Mouse (Mus musculus): ENCODE data around the gene Ddhd1.

Gene Ddhd1

GRCm38 (mm10) chr14:45657641-45658611, at the start of gene Ddhd1:
TSS of gene Ddhd1 (minus strand) at chr14:45658143.
- DNase-seq (ENCODE audit: low spot score in 2 of 2): peak; percentile 76 to 84

DNA sequence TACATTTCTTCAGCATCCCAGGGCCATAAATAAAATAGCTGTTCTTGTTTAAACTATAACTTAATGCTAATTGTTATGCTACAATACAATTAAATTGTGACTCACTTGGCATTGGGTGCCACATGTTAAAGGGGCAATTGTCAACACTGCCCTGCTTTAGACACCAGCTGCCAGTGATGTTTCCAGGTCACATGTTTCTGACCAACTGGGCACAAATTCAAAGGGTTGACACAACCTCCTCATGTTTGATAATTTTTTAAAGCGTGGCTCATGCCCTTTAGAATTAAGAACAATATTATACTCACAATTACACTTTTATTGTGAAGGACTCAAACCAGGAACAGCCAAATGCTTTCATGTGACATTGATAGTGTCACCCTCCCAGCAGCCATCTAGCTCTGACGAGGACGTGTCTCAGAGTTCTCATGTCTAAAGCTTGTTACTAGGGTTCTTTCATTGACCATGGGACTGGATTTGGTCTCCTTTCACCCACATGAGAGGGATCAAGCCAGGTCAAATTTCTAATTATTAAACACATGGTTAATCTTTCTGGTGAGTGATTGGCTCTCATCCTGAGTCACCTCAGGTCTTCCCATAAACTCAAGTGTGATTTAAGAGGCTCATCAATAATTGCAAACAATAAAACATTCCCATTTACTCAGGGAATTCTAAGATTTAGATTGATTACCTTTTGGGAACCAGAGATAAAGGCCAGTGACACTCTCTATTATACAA, 49.4 kb upstream of the Ddhd1 start:
- DNase-seq (ENCODE audit: low spot score in 2 of 2): no peak

GRCm38 (mm10) chr14:45700031-45700572, 42.2 kb upstream of the Ddhd1 start:
- no peak for DNase-seq (ENCODE audit: low spot score in 2 of 2)

DNA sequence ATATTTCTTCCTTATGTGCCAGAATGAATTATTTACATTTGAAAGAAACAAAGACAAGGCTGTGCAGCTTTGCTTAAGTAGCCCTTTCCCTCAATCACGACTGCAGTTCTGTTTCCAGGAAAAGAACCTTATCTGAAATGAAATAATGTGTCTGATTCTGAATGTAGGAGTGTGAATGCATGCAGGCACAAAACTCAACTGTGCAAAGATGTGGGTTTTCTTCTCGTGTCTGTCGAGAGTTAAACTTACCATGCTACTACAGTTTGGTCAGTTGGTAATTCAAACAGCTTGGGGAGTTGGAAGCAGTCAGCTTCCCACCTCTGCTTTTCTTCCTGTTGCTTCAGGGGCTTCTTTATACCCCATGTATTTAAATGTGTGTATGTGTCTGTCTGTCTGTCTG, 40.9 kb upstream of the Ddhd1 start:
- DNase-seq (ENCODE audit: low spot score in 2 of 2): no peak

DNA sequence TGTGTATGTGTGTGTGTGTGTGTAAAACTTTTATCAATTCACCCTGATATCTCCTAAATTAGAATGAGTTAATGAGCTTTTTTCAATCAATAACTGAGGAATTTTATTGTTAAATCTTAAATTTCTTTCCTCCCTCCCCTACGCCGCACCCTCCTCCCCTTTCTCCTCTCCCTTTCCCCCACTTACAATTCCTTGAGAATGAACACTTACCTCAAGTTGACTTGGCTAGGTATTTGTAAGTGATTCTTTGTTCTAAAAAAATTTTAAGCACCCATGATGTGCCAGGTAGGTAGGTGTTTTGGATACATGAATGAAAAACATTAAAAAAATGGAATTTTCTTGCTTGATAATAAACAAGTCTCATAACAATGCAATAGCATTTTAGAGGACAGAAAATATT, 38.2 kb upstream of the Ddhd1 start:
- no peak for DNase-seq (ENCODE audit: low spot score in 2 of 2)

- DNase-seq (ENCODE audit: low spot score in 2 of 2): no peak
Observed at GRCm38 (mm10) chr14:45693891-45694290, 35.9 kb upstream of the Ddhd1 start.

- peak; percentile 7 to 31 for DNase-seq (ENCODE audit: low spot score in 2 of 2)
Observed at GRCm38 (mm10) chr14:45690520-45691246, 32.7 kb upstream of the Ddhd1 start.

DNA sequence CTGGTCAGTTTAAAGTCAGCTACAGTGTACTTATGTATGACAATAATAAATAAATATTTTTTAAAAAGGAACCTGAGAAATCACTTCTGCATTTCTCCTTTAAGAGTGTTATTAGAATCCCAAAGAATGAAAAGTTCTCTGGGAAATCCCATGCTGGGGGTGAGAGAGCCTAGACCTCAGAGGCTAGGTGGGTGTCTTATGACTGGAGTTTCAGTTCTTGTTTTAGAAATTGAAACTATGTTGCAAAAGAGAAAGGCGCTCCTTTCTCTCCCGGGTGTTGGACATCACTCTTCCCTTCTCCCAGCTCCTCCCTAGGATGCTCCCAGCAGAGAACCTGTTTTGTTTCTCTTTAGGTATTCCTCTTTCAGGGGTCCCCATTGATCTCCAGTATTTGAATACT, 27.4 kb upstream of the Ddhd1 start:
- no peak for DNase-seq (ENCODE audit: low spot score in 2 of 2)

GRCm38 (mm10) chr14:45676722-45677121, 18.8 kb upstream of the Ddhd1 start:
- DNase-seq (ENCODE audit: low spot score in 2 of 2): no peak

GRCm38 (mm10) chr14:45668325-45668724, 10.4 kb upstream of the Ddhd1 start:
- no peak for DNase-seq (ENCODE audit: low spot score in 2 of 2)

- DNase-seq (ENCODE audit: low spot score in 2 of 2): no peak
Observed at GRCm38 (mm10) chr14:45667231-45667630, 9.3 kb upstream of the Ddhd1 start.

DNA sequence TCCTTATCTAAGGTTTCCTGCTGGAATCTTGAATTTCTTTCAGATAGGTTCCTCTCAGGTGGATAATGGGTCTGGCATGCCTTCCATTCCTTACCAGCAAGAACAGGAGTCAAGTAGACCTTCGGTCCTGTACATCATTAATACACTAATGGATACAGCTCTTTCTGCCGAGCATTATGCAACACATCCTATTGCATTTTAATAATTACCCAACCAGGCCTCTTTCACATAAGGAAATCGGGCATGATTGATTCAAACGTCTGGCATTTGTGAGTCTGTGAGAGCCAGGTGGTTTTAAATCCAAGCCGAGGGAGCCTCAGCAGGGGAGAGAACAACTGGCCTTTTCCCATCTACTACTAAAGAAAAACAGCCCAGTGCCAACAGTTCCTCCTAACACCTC, 3.6 kb upstream of the Ddhd1 start:
- no peak for DNase-seq (ENCODE audit: low spot score in 2 of 2)

GRCm38 (mm10) chr14:45660315-45660714, 2.4 kb upstream of the Ddhd1 start:
- DNase-seq (ENCODE audit: low spot score in 2 of 2): no peak

GRCm38 (mm10) chr14:45656831-45657640, 907 bp downstream of the Ddhd1 start:
- peak; percentile 33 to 41 for DNase-seq (ENCODE audit: low spot score in 2 of 2)

DNA sequence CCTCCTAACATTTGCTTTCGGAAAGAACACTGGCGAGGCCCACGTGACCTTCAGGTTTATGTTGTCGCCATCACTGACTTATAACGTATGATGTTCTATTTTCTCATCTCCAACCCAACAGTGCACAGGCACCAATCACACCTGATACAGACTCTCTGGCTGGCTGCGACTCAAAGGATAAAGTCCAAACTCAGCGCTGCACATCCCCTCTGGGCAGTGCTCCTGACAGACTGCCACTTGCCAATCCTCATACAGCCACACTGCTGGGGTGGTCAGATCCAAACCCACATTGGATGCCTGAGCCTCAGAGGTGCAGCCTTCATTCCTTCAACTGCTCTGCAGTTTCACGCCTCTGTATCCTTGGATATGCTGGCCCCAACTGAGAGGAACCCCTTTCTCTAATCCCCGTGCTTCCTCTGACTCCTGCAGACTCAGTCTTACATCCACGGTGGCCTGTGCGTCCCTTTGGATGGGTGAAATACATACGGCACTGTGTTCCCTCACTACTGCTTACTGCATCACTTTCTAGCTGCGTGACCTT, 3.0 kb downstream of the Ddhd1 start:
- DNase-seq (ENCODE audit: low spot score in 2 of 2): no peak

GRCm38 (mm10) chr14:45653756-45654155, 4.2 kb downstream of the Ddhd1 start:
- DNase-seq (ENCODE audit: low spot score in 2 of 2): no peak

DNA sequence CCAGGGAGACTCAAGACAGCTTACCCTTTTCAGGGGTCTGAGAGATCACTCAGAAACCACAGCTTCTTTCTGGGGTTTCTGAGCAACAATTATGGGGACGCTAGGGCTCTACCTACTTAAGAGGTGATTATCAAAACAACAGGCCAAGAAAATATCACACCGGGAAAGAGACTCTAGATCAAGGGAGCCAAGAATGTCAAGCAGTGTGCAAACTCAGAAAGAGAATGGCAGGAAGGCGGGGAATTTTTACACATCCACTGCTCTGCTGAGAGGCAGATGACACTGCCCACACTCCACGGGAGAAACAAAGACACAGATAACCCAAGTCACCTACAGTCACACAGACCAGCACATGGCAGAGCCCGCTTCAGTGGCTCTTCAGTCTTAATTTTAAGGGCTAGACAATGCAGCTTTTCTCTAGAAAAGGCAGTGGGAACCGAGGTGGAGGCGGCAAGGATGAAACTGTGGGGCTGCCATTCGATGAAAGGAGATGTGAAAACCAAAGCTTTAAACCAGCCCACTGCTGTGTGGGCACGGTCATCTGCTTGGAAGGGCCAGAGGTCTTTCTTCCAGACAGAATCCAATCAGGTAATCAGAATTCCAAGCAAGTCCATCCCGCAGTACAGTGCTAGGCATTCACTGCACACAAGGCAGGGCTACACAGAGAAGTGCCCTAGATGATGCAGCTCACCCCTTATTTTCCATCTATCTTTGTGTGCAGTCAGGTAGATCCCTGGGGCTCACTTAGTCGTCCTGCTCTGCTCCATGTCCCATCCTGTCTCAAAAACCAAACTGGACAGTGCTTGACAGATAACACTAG, 8.7 kb downstream of the Ddhd1 start:
- DNase-seq (ENCODE audit: low spot score in 2 of 2): no peak

DNA sequence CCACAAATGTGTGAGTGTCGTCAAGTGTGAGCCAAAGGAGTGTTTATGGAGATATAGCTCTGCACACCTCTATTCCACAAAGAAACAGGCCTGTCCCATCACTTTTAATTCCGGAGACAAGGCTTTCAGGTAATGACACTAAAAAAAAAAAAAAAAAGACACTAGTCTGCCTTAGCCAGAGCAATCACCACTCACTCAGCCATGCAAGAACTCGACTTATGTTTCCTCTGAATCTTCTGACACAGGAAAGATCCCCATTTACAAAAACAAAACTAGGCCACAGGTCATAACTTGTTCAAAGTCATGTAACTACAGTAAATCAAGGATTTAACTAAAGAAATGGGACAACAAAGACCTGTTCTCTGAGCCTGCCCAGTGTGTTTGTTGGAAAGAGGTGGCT, 9.8 kb downstream of the Ddhd1 start:
- no peak for DNase-seq (ENCODE audit: low spot score in 2 of 2)

DNA sequence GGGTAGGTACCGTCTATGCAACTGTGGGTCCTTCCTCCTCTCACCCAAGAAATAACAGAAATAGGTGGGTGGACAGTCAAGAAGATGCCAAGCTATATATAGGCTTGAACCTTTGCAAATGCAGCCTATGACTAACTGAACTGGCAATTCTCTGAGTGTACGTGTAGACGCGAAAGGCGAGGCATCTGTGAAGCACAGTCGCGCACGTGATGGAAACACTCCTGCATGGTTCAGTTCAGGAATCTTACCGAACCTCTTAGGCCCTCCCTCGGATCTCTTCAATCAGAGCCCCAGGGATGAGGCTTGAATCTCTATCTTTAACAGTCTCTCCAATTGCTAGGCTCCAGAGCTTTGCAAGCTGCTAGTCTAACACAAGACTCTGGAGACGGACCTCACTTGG, 10.3 kb downstream of the Ddhd1 start:
- DNase-seq (ENCODE audit: low spot score in 2 of 2): no peak

DNA sequence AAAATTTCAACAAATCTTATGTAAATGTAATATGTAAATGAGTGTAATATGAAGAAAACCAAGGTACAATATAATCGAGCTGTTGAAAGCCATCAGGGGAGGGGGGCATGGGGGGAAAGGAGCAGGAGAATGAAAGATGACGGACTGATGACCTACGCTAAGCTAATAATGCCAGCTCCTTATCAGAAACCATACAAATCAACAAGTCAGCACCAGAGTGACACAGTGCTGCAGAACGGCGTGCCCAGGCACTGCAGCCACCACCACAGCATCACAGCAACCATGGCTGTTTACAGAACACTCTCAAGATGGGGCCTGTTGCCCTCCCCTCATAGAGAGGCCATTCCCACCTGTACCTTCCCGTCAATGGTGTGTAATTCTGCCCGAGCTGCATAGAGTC, 10.8 kb downstream of the Ddhd1 start:
- DNase-seq (ENCODE audit: low spot score in 2 of 2): no peak
